Mouse (Mus musculus): ENCODE results near the gene Vmn1r121. TPM values are rescaled to one million over a fixed set of nuclear protein-coding genes. Genes with fewer than 3 reads are reported as not detected.
"Not testable (repeated sequence)": the region's sequence is repeated elsewhere in the genome, so short reads cannot be mapped to it uniquely, and the experiment has no call there.

Gene Vmn1r121
- not detected for total RNA-seq (2021)
- long read RNA-seq, experiment 1: 0 reads
- long read RNA-seq, experiment 2: 0 reads

- DNase-seq (ENCODE audit: extremely low spot score in 1 of 2, low spot score in 2 of 2); intact Hi-C loops (cut with DNase I): not testable (repeated sequence)
Observed at GRCm38 (mm10) chr7:21098413-21098812, at the start of gene Vmn1r121. TSS of gene Vmn1r121 (minus strand) at chr7:21098513.

GRCm38 (mm10) chr7:21134028-21134427 lies 35.7 kb upstream of the Vmn1r121 start, which contains the start of gene Vmn1r122:
TSS of gene Vmn1r122 (minus strand) at chr7:21134128.
- H3K27ac ChIP-seq; H3K4me3 ChIP-seq; intact Hi-C loops (cut with DNase I); DNase-seq (ENCODE audit: extremely low spot score in 1 of 2, low spot score in 2 of 2): not testable (repeated sequence)

More at GRCm38 (mm10) chr7:21098413-21098812, at the start of gene Vmn1r121:
- not testable (repeated sequence) for H3K27ac ChIP-seq, H3K4me3 ChIP-seq

DNA sequence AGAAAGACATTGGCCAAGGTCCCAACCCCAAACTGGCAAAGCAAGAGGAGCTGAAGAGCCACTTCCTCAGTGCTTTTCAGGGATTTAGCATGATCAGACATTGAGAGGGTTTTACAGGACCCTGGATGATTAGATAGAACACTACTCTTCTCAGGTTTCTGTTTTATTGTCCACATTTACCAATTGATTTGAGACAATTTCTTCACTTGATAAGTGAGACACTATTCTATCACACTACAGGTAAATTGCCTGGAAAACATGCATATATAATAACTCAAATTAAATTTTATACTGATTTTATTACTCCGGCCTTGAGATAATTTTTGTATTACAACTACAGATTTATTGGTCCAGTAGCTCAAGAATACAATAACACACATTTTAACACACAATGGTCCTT lies 44.6 kb downstream of the Vmn1r121 start, which contains the start of gene Vmn1r120:
TSS of gene Vmn1r120 (minus strand) at position 101 of the 400 bp plus-strand sequence.
- H3K27ac ChIP-seq; intact Hi-C loops (cut with DNase I); H3K4me3 ChIP-seq; DNase-seq (ENCODE audit: extremely low spot score in 1 of 2, low spot score in 2 of 2): not testable (repeated sequence)

Other genes with a start within 250 kb of the Vmn1r121 start
- gene Vmn1r116, start 226.3 kb downstream of the Vmn1r121 start, total RNA-seq (2021): not detected
- not detected for gene Vmn1r117, start 214.4 kb downstream of the Vmn1r121 start, total RNA-seq (2021)
- not detected for gene Vmn1r118, start 186.2 kb downstream of the Vmn1r121 start, total RNA-seq (2021)
- gene Vmn1r119, start 86.1 kb downstream of the Vmn1r121 start, total RNA-seq (2021): not detected
- not detected for gene Vmn1r120, start 44.7 kb downstream of the Vmn1r121 start, total RNA-seq (2021)
- gene Vmn1r122, start 35.6 kb upstream of the Vmn1r121 start, total RNA-seq (2021): not detected
- not detected for gene Vmn1r123, start 63.7 kb upstream of the Vmn1r121 start, total RNA-seq (2021)
- not detected for gene Gm5157, start 91.9 kb upstream of the Vmn1r121 start, total RNA-seq (2021)
- not detected for gene Vmn1r124, start 162.1 kb upstream of the Vmn1r121 start, total RNA-seq (2021)
- gene Vmn1r125, start 173.7 kb upstream of the Vmn1r121 start, total RNA-seq (2021): not detected
- gene Vmn1r126, start 203.0 kb upstream of the Vmn1r121 start, total RNA-seq (2021): not detected
- gene Vmn1r127, start 221.3 kb upstream of the Vmn1r121 start, total RNA-seq (2021): not detected